Mouse (Mus musculus): ENCODE data around the gene Aadacl4.
"Not testable (repeated sequence)": the region's sequence is repeated elsewhere in the genome, so short reads cannot be mapped to it uniquely, and the experiment has no call there.

Aadacl4 gene

DNA sequence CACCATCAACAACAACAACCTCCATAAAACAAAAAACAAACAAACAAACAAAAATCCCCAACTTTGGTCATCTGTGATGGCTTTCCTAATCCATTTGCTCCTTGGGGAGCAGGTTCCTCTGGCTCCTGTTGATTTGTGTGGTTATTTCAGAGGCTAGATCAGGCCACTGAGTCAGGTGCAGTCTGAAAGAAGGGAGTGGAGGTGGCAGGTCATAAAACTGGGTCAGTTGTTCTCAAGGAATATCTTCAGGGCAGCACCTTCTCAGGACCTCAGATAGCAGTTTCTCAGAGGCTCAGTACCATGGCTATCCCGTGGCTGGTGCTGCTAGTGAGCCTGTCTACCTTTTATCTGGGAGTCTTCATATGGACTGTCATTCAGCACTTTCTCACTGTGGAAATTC lies at the start of gene Aadacl4:
TSS of gene Aadacl4 (plus strand) at position 301 of the 400 bp plus-strand sequence.
- no peak for DNase-seq (ENCODE audit: low read depth in 2 of 2, low spot score in 2 of 2)

DNA sequence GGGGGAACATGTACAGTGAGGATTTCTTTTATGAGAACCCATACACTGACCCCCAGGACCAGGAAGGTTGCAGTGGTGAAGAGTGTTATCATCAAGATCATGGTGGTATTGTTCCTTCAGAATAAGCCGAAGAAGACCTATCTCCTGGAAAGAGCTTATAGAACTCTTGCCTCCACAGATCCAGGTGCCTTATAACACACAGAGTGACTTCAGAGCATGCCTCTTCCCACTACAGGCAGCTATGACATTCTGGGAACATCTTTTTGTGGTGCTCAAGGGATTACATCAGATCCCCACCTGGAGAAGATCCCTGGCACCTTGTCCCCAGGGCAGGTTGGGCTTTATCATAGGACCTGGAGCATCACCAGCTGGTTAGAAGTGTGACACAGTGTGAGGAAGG lies 48.5 kb upstream of the Aadacl4 start, which contains the start of gene Gm13124:
TSS of gene Gm13124 (minus strand) at position 101 of the 400 bp plus-strand sequence.
- no peak for DNase-seq (ENCODE audit: low read depth in 2 of 2, low spot score in 2 of 2)

DNA sequence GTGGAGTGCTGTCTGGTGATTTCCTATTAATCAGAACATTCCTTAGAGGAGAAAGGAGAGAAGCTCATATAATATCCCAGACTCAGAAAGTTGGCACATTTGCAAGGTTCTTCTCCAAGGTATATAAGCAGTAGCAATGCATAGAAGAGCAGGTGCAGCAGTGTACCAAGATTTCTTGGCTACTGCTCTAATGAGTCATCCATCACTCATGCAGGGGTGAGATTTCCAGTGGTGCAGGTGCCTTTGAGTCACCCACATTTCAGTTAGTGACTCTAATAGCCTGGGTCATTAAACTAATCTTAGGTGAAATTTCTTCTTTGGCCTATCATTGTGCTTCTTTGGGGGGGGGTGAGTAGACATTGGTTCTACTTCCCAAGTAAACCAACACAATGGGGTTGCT lies 45.8 kb upstream of the Aadacl4 start:
- DNase-seq (ENCODE audit: low read depth in 2 of 2, low spot score in 2 of 2): no peak

DNA sequence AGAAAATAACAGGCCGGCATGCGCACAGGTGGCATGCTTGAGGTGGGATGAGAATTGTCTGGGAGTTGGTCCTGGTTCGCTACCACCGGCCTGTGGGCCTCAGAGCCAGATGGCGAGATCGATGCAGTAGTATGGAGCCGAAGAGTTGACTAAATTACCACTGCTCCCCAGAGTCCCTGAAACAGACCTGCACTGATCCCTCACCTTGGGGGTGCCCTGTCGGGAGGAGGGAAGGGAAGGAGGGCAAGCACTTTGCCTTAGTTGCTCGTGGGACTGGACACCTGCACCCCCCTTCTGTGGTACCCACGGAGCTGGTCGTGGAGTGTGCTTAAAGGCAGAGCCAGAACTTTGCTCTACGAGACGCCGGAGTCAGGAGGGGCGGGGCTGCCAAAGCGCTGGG lies 27.3 kb upstream of the Aadacl4 start:
- not testable (repeated sequence) for DNase-seq (ENCODE audit: low read depth in 2 of 2, low spot score in 2 of 2)

DNA sequence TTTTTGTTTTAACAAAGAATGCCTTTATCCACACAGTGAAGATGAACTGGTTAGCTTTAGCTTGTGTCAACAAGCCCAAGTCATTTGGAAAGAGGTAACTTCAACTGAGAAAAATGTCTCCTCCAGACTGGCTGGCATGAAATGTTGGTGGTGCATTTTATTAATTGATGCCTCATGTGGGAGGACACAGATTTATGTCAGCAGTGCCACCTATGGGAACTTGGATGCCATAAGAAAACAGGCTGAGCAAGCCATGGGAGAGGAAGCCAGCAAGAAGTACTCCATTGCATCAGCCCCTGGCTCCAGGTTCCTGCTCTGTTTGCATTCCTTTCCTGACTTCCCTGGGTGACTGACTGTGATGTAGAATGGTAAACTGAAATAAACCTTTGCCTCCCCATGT lies 20.7 kb upstream of the Aadacl4 start:
- DNase-seq (ENCODE audit: low read depth in 2 of 2, low spot score in 2 of 2): no peak

DNA sequence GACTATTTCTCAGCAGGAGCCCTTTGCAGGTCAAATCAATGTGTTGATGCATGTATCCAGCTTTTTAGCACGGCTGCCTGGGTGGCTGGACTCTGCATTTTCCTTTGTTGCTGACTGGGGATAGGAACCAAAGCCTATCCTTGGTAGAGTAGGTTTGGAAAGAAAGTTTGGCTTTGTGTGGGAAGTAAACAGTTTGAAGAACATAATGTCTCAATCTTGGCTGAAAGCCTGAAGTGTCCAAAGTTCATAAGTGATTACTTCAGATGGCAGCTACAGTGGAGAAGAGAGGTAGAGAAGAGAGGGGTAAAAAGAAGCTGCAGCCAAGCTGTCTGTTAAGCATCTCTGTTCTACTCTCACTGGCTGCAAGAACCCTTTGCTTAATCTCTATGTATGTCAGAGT lies 1.1 kb downstream of the Aadacl4 start:
- DNase-seq (ENCODE audit: low read depth in 2 of 2, low spot score in 2 of 2): no peak

DNA sequence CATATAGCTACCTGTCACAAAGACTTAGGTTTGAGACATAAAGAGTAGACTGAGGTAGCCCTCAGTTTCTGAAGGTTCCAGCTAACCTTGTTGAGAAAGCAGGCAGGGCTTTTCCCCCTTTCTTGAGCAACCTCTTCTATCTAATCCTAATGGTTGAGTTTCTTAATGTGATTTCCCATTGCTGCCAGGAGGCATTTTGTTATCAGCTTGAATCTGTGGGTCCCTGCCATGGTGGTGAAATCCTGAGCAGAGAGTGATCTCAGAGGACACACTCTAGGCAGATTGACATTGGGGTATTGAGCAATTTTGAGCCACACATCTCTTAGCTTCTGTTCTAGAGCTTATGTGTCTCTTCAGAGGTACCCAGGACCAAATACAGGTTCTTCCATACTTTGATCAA lies 24.8 kb downstream of the Aadacl4 start:
- DNase-seq (ENCODE audit: low read depth in 2 of 2, low spot score in 2 of 2): no peak
